Mouse (Mus musculus) adrenal gland, adult 2 months (tissue): ENCODE results near the gene Hoxa3. TPM values are rescaled to one million over a fixed set of nuclear protein-coding genes. Genes with fewer than 3 reads are reported as not detected.

Source experiments
- DNase-seq: peaks from one replicate; pipeline ENCODE4 v3.0.0; 2021
- polyA plus RNA-seq: library from polyadenylated mRNA; depleted of rRNA; stranded (reverse); fragments of >200 nt; gene quantifications from 2 replicates; pipeline ENCODE4 v1.2.3, GENCODE M21; 2012
- total RNA-seq, 2 experiments: library from RNA; stranded (reverse); gene quantifications; 2 replicates each; pipeline ENCODE4 v1.2.3; 2021

Hoxa3 gene
- total and polyA plus RNA-seq, 3 experiments = 2.7 to 6.8 (median 5.4) TPM

GRCm38 (mm10) chr6:52246916-52247315, 33.8 kb upstream of the Hoxa3 start:
- DNase-seq = no peak

GRCm38 (mm10) chr6:52246403-52246803, 33.3 kb upstream of the Hoxa3 start:
- no peak for DNase-seq

- DNase-seq = no peak
These were observed 32.6 kb upstream of the Hoxa3 start, which contains the start of gene Hoxa11 for GRCm38 (mm10) chr6:52245757-52246142. Hoxa11 (minus strand) TSS chr6:52245810.

GRCm38 (mm10) chr6:52245040-52245756, 32.1 kb upstream of the Hoxa3 start:
- DNase-seq = no peak

GRCm38 (mm10) chr6:52244471-52245039, 31.4 kb upstream of the Hoxa3 start:
- DNase-seq = no peak

- DNase-seq = no peak
These were observed 30.6 kb upstream of the Hoxa3 start for GRCm38 (mm10) chr6:52243681-52244121.

- no peak for DNase-seq
These were observed 29.7 kb upstream of the Hoxa3 start for GRCm38 (mm10) chr6:52242801-52243332.

GRCm38 (mm10) chr6:52241001-52241621, 28.0 kb upstream of the Hoxa3 start:
- DNase-seq = no peak

GRCm38 (mm10) chr6:52240389-52241000, 27.4 kb upstream of the Hoxa3 start, which contains the start of gene Hoxa10:
Hoxa10 (minus strand) TSS chr6:52240854.
- DNase-seq = peak; percentile 82

- DNase-seq = no peak
These were observed 26.7 kb upstream of the Hoxa3 start for GRCm38 (mm10) chr6:52239625-52240388.

GRCm38 (mm10) chr6:52238976-52239375, 25.8 kb upstream of the Hoxa3 start:
- DNase-seq = no peak

- no peak for DNase-seq
These were observed 25.0 kb upstream of the Hoxa3 start for GRCm38 (mm10) chr6:52238155-52238545.

- no peak for DNase-seq
These were observed 24.4 kb upstream of the Hoxa3 start for GRCm38 (mm10) chr6:52237346-52238154.

- no peak for DNase-seq
These were observed 23.7 kb upstream of the Hoxa3 start for GRCm38 (mm10) chr6:52236806-52237205.

GRCm38 (mm10) chr6:52235866-52236265, 22.7 kb upstream of the Hoxa3 start:
- no peak for DNase-seq

GRCm38 (mm10) chr6:52235267-52235666, 22.1 kb upstream of the Hoxa3 start:
- no peak for DNase-seq

- no peak for DNase-seq
These were observed 21.4 kb upstream of the Hoxa3 start for GRCm38 (mm10) chr6:52234428-52235140.

GRCm38 (mm10) chr6:52233546-52234427, 20.7 kb upstream of the Hoxa3 start:
- no peak for DNase-seq

- no peak for DNase-seq
These were observed 19.9 kb upstream of the Hoxa3 start for GRCm38 (mm10) chr6:52232984-52233545.
